8 mouse cellular contexts compared by ENCODE assay signal in the genomic region with DNA sequence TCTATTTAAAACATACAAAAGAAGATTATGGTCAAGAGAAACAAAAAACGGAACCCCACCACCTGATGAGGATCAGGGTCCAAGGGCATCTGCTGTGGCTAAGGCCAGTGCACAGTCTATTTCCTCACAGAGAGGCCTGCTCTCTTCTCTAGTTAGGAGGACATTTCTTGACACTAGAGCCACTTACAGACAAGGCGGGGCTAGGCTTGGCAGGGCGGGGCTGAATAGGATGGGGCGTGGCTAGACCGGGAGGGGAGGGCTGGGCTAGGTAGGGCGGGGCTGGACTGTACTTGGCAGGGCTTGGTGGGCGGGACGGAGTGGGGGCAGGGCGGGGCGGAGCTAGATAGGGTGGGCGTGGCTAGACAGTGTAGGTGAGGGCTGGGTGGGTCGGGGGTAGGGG.
DNase-seq lines count a peak whose midpoint lies in the region; ATAC-seq and TF ChIP-seq lines count a peak whose summit lies in the region.

No protein-coding gene starts in this region.

- 22% methylated on average over 12 of the region's 12 CpGs for WGBS in kidney, embryonic 14.5 days
- WGBS in embryonic facial prominence, embryonic 14.5 days, result 45% methylated on average over 8 of the region's 12 CpGs
- WGBS in midbrain, embryonic 10.5 days, result 25% methylated on average over 12 of the region's 12 CpGs
- WGBS in forebrain, embryonic 15.5 days, result 47% methylated on average over 12 of the region's 12 CpGs

- no peaks in the 10 kb centered on the region for H3K9me3 ChIP-seq in kidney, embryonic 14.5 days (ENCODE audit: control insufficient read depth, low read length)
- H3K9me3 ChIP-seq in G1E (replicated peaks), result no peaks in the 10 kb centered on the region
- no peaks in the 10 kb centered on the region for H3K9me3 ChIP-seq in embryonic facial prominence, embryonic 14.5 days (ENCODE audit: control insufficient read depth, low read length)
- H3K9me3 ChIP-seq in midbrain, embryonic 10.5 days (replicated peaks), result no peaks in the 10 kb centered on the region
- H3K9me3 ChIP-seq in forebrain, embryonic 15.5 days, result no peaks in the 10 kb centered on the region

- no peak overlapping the region for H3K27ac ChIP-seq in kidney, embryonic 14.5 days (ENCODE audit: low read depth, low read length)
- no peak overlapping the region for H3K27ac ChIP-seq in embryonic facial prominence, embryonic 14.5 days (replicated peaks; ENCODE audit: low read depth, low read length)
- H3K27ac ChIP-seq in midbrain, embryonic 10.5 days (replicated peaks), result no peak overlapping the region
- H3K27ac ChIP-seq in forebrain, embryonic 15.5 days (replicated peaks), result no peak overlapping the region

- H3K9ac ChIP-seq in kidney, embryonic 14.5 days (ENCODE audit: low read depth, low read length), result no peak overlapping the region
- H3K9ac ChIP-seq in embryonic facial prominence, embryonic 14.5 days (ENCODE audit: low read depth, low read length), result no peak overlapping the region
- H3K9ac ChIP-seq in forebrain, embryonic 15.5 days (replicated peaks), result no peak overlapping the region

- H3K4me3 ChIP-seq in kidney, embryonic 14.5 days (ENCODE audit: low read length), result no peak overlapping the region
- no peak overlapping the region for H3K4me3 ChIP-seq in G1E (ENCODE audit: low read depth, low read length)
- no peak overlapping the region for H3K4me3 ChIP-seq in embryonic facial prominence, embryonic 14.5 days (ENCODE audit: low read depth, low read length)
- H3K4me3 ChIP-seq in midbrain, embryonic 10.5 days, result no peak overlapping the region
- H3K4me3 ChIP-seq in forebrain, embryonic 15.5 days, result no peak overlapping the region

- no peaks in the 10 kb centered on the region for H3K27me3 ChIP-seq in kidney, embryonic 14.5 days (ENCODE audit: control insufficient read depth, insufficient read depth, low read length)
- H3K27me3 ChIP-seq in G1E (ENCODE audit: insufficient read depth, low read length), result no peaks in the 10 kb centered on the region; the same call in 1 of the 2 replicates
- no peaks in the 10 kb centered on the region for H3K27me3 ChIP-seq in embryonic facial prominence, embryonic 14.5 days (replicated peaks; ENCODE audit: control insufficient read depth, insufficient read depth, low read length)
- no peaks in the 10 kb centered on the region for H3K27me3 ChIP-seq in midbrain, embryonic 10.5 days (ENCODE audit: low read depth, poor library complexity, severe bottlenecking)
- no peaks in the 10 kb centered on the region for H3K27me3 ChIP-seq in forebrain, embryonic 15.5 days

- DNase-seq in kidney, adult 8-10 months, result no peak
- DNase-seq in G1E (ENCODE audit: low spot score), result peak; percentile 6
- no peak for DNase-seq in embryonic facial prominence, embryonic 14.5 days (ENCODE audit: low spot score)
- DNase-seq in lung, postnatal 4 days, result peak; percentile 43 to 47
- DNase-seq in midbrain, embryonic 10.5 days (ENCODE audit: low spot score), result no peak
- no peak for DNase-seq in urinary bladder, postnatal 10 days (ENCODE audit: low spot score)

- no peak overlapping the region for H3K4me2 ChIP-seq in kidney, embryonic 14.5 days (replicated peaks; ENCODE audit: low read depth, low read length)
- H3K4me2 ChIP-seq in embryonic facial prominence, embryonic 14.5 days (ENCODE audit: low read depth, low read length), result no peak overlapping the region
- H3K4me2 ChIP-seq in forebrain, embryonic 15.5 days (replicated peaks), result no peak overlapping the region

- H3K36me3 ChIP-seq in kidney, embryonic 14.5 days (ENCODE audit: control insufficient read depth, insufficient read depth, low read length), result no peaks in the 10 kb centered on the region
- no peaks in the 10 kb centered on the region for H3K36me3 ChIP-seq in G1E (replicated peaks)
- no peaks in the 10 kb centered on the region for H3K36me3 ChIP-seq in embryonic facial prominence, embryonic 14.5 days (ENCODE audit: control insufficient read depth, insufficient read depth, low read length)
- H3K36me3 ChIP-seq in midbrain, embryonic 10.5 days, result no peaks in the 10 kb centered on the region
- H3K36me3 ChIP-seq in forebrain, embryonic 15.5 days, result no peaks in the 10 kb centered on the region

- no peak for TF ChIP-seq CTCF in G1E (IDR thresholded peaks at IDR 0.05; ENCODE audit: low read depth, low read length)

- no peaks in the 10 kb centered on the region for H3K4me1 ChIP-seq in kidney, embryonic 14.5 days (ENCODE audit: control insufficient read depth, insufficient read depth, low read length)
- H3K4me1 ChIP-seq in G1E (ENCODE audit: insufficient read depth, low read depth, low read length), result peaks cover 4% of the 10 kb centered on the region
- H3K4me1 ChIP-seq in embryonic facial prominence, embryonic 14.5 days (ENCODE audit: control insufficient read depth, insufficient read depth, low read length), result no peaks in the 10 kb centered on the region
- 0 out of 2 replicates have a peak, but pooled peaks cover 4% of the 10 kb centered on the region for H3K4me1 ChIP-seq in midbrain, embryonic 10.5 days
- no peaks in the 10 kb centered on the region for H3K4me1 ChIP-seq in forebrain, embryonic 15.5 days

- 0 out of 2 replicates have a peak, but pooled peaks have one; percentile 24 for ATAC-seq in kidney, embryonic 14.5 days (ENCODE audit: low FRiP score, low TSS enrichment)
- no peak; the same call in 1 of the 2 replicates for ATAC-seq in G1E (ENCODE audit: extremely low read depth, insufficient number of reproducible peaks, low FRiP score, poor library complexity, severe bottlenecking)
- ATAC-seq in embryonic facial prominence, embryonic 14.5 days (ENCODE audit: low read depth), result 0 out of 2 replicates have a peak, but pooled peaks have one; percentile 12
- ATAC-seq in forebrain, embryonic 15.5 days (replicated peaks), result no peak

Comparison
In these comparisons a context has a peak if more than half of its experiments do, and no peak if none do; other contexts are left out.
1. ATAC-seq: peak in kidney, embryonic 14.5 days (single experiment) and embryonic facial prominence, embryonic 14.5 days (single experiment); none in G1E (single experiment) and forebrain, embryonic 15.5 days (single experiment).
2. DNase-seq: peak in G1E (single experiment) and lung, postnatal 4 days (2 of 2); none in kidney, adult 8-10 months (0 of 2), embryonic facial prominence, embryonic 14.5 days (single experiment), midbrain, embryonic 10.5 days (single experiment) and urinary bladder, postnatal 10 days (single experiment).